Mouse (Mus musculus) frontal cortex, adult (tissue): ENCODE results near the gene Itga2.

Source experiments
- ATAC-seq: cut with Nextera tagmentation; 2 replicates; pipeline ENCODE4 v1.9.2; 2017; ENCODE audit warnings: mild to moderate bottlenecking, moderate library complexity, mixed read lengths; ENCODE audit not compliant: low TSS enrichment

The Itga2 gene

GRCm38 (mm10) chr13:114818513-114818912 lies 113.4 kb downstream of the Itga2 start:
- ATAC-seq = peak; percentile 45

- ATAC-seq = peak; percentile 100
Observed at GRCm38 (mm10) chr13:114817751-114818360, 114.0 kb downstream of the Itga2 start, which contains the start of gene Mocs2. Gene Mocs2 (plus strand): TSS chr13:114818236.

DNA sequence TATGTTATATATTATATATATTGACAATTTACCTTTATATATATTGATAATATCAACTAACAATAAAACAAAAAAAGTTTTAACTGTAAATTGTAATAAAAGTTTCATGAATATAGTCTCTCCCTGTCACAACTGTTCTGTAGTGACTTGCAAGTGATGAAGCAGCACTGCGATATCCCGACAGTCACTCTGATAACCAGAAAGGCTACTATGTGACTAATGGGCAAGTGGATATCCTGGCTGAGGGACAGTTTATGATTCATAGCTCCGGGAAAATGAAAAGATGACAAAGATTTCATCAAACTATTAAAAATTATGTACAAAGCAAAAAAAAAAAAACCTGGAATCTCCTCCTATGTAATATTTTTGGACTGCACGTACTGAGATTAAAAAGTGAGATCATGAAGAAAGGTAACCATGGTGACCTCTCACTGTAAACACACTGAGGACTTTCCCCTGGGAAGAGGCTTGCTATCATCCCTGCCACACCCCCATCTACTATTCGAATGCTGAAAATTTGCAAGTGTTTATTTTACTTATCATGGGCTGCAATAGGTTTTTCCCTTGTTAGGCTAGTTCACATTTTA lies 122.2 kb downstream of the Itga2 start:
- ATAC-seq = no peak

DNA sequence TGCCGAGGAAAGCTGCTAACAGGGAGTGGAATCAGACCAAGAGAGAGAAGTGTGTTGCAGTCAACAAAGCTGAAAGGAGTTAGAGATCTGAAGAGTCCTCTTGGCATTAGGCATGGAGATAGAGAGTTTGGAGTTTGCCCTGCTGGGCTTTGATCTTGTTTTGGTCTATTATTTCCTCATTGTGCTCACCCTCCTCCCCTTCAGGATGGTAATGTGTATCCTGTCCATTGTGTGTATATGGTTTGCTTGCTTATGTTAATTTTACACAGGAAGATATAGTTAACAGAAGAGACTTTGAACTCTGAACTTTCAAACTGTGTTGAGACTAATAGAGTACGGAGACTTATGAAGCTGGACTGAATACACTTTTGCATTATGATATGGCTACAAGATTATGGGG lies 128.9 kb downstream of the Itga2 start:
- ATAC-seq = no peak

- no peak for ATAC-seq
Observed at GRCm38 (mm10) chr13:114801857-114802256, 130.0 kb downstream of the Itga2 start.

- peak; percentile 78; the same call in 1 of the 2 replicates for ATAC-seq
Observed at GRCm38 (mm10) chr13:114793250-114794030, 138.5 kb downstream of the Itga2 start.

DNA sequence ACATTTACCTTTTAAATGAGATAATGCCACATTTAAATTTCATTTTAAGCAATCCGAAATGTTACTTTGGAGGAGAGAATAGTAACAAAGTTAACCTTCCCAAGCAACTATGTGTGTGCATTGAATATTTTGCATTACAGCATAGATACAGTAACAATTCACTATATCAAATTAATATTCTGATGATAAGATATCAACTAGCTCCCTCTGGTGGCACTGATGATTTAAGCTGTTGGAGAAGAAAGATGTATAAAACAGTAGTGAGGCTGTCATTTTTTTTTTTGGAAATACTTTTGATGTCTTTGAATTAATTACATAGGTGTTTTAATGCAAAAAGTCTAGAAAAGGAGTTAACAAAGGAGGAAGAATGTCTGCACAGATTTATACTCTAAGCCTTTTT lies 140.4 kb downstream of the Itga2 start:
- ATAC-seq = no peak
